Mouse (Mus musculus): Measurements from ENCODE around the gene Rassf3. TPM values are rescaled to one million over a fixed set of nuclear protein-coding genes. Genes with fewer than 3 reads are reported as not detected.

The Rassf3 gene
- polyA plus RNA-seq, 1 experiment: 15.5 TPM

GRCm38 (mm10) chr10:121374013-121374412 is 102.1 kb downstream of the Rassf3 start:
- Histone ChIP-seq H3K27ac (ENCODE audit: control insufficient read depth, insufficient read depth, low read length) (no peak overlapping the region), H3K27me3 (ENCODE audit: control insufficient read depth, insufficient read depth, low read length) (no peaks in the 10 kb centered on the region), H3K36me3 (ENCODE audit: control insufficient read depth, insufficient read depth, low read length) (peaks cover 8% of the 10 kb centered on the region), H3K4me1 (replicated peaks; ENCODE audit: control insufficient read depth, insufficient read depth, low read length) (peaks cover 3% of the 10 kb centered on the region; the same call in 1 of the 2 replicates), H3K4me3 (ENCODE audit: control insufficient read depth, insufficient read depth, low read length) (no peak overlapping the region)
- WGBS: 95% methylated on average over 12 of the region's 12 CpGs
- no peak for DNase-seq
- TF ChIP-seq POLR2A (IDR thresholded peaks at IDR 0.05; ENCODE audit: control insufficient read depth, extremely low read depth, insufficient read depth, low read length, poor library complexity): no peak
- no peak for TF ChIP-seq CTCF (IDR thresholded peaks at IDR 0.05; ENCODE audit: borderline replicate concordance, control insufficient read depth, extremely low read depth, insufficient read depth, low read length, poor library complexity)

GRCm38 (mm10) chr10:121370777-121371176 is 105.4 kb downstream of the Rassf3 start:
- DNase-seq: no peak
- Histone ChIP-seq H3K4me1 (replicated peaks; ENCODE audit: control insufficient read depth, insufficient read depth, low read length) (peaks cover 6% of the 10 kb centered on the region), H3K36me3 (ENCODE audit: control insufficient read depth, insufficient read depth, low read length) (no peaks in the 10 kb centered on the region), H3K27me3 (ENCODE audit: control insufficient read depth, insufficient read depth, low read length) (no peaks in the 10 kb centered on the region), H3K27ac (ENCODE audit: control insufficient read depth, insufficient read depth, low read length) (no peak overlapping the region), H3K4me3 (ENCODE audit: control insufficient read depth, insufficient read depth, low read length) (no peak overlapping the region)
- 98% methylated on average over 6 of the region's 6 CpGs for WGBS
- no peak for TF ChIP-seq CTCF (IDR thresholded peaks at IDR 0.05; ENCODE audit: borderline replicate concordance, control insufficient read depth, extremely low read depth, insufficient read depth, low read length, poor library complexity)
- TF ChIP-seq POLR2A (IDR thresholded peaks at IDR 0.05; ENCODE audit: control insufficient read depth, extremely low read depth, insufficient read depth, low read length, poor library complexity): no peak

GRCm38 (mm10) chr10:121368783-121369465 is 107.2 kb downstream of the Rassf3 start:
- H3K27ac ChIP-seq (ENCODE audit: control insufficient read depth, insufficient read depth, low read length): no peak overlapping the region
- TF ChIP-seq CTCF (IDR thresholded peaks at IDR 0.05; ENCODE audit: borderline replicate concordance, control insufficient read depth, extremely low read depth, insufficient read depth, low read length, poor library complexity) (no peak), POLR2A (IDR thresholded peaks at IDR 0.05; ENCODE audit: control insufficient read depth, extremely low read depth, insufficient read depth, low read length, poor library complexity) (no peak)
- H3K36me3 ChIP-seq (ENCODE audit: control insufficient read depth, insufficient read depth, low read length): no peaks in the 10 kb centered on the region
- WGBS: 76% methylated on average over 18 of the region's 18 CpGs
- no peak for DNase-seq
- peaks cover 12% of the 10 kb centered on the region for H3K4me1 ChIP-seq (replicated peaks; ENCODE audit: control insufficient read depth, insufficient read depth, low read length)
- H3K4me3 ChIP-seq (ENCODE audit: control insufficient read depth, insufficient read depth, low read length): no peak overlapping the region
- H3K27me3 ChIP-seq (ENCODE audit: control insufficient read depth, insufficient read depth, low read length): no peaks in the 10 kb centered on the region

- no peak overlapping the region for H3K27ac ChIP-seq (ENCODE audit: control insufficient read depth, insufficient read depth, low read length)
- WGBS: 95% methylated on average over 9 of the region's 9 CpGs
- H3K4me3 ChIP-seq (ENCODE audit: control insufficient read depth, insufficient read depth, low read length): no peak overlapping the region
- no peak for DNase-seq
- TF ChIP-seq CTCF (IDR thresholded peaks at IDR 0.05; ENCODE audit: borderline replicate concordance, control insufficient read depth, extremely low read depth, insufficient read depth, low read length, poor library complexity) (no peak), POLR2A (IDR thresholded peaks at IDR 0.05; ENCODE audit: control insufficient read depth, extremely low read depth, insufficient read depth, low read length, poor library complexity) (no peak)
- no peaks in the 10 kb centered on the region for H3K27me3 ChIP-seq (ENCODE audit: control insufficient read depth, insufficient read depth, low read length)
- H3K36me3 ChIP-seq (ENCODE audit: control insufficient read depth, insufficient read depth, low read length): no peaks in the 10 kb centered on the region
- peaks cover 12% of the 10 kb centered on the region for H3K4me1 ChIP-seq (replicated peaks; ENCODE audit: control insufficient read depth, insufficient read depth, low read length)
These were observed 108.4 kb downstream of the Rassf3 start for GRCm38 (mm10) chr10:121367780-121368179.

GRCm38 (mm10) chr10:121367271-121367670 is 108.9 kb downstream of the Rassf3 start:
- H3K4me1 ChIP-seq (replicated peaks; ENCODE audit: control insufficient read depth, insufficient read depth, low read length): peaks cover 12% of the 10 kb centered on the region
- TF ChIP-seq POLR2A (IDR thresholded peaks at IDR 0.05; ENCODE audit: control insufficient read depth, extremely low read depth, insufficient read depth, low read length, poor library complexity) (no peak), CTCF (IDR thresholded peaks at IDR 0.05; ENCODE audit: borderline replicate concordance, control insufficient read depth, extremely low read depth, insufficient read depth, low read length, poor library complexity) (no peak)
- H3K27ac ChIP-seq (ENCODE audit: control insufficient read depth, insufficient read depth, low read length): no peak overlapping the region
- no peaks in the 10 kb centered on the region for H3K27me3 ChIP-seq (ENCODE audit: control insufficient read depth, insufficient read depth, low read length)
- no peak for DNase-seq
- H3K4me3 ChIP-seq (ENCODE audit: control insufficient read depth, insufficient read depth, low read length): no peak overlapping the region
- WGBS: 92% methylated on average over 13 of the region's 13 CpGs
- no peaks in the 10 kb centered on the region for H3K36me3 ChIP-seq (ENCODE audit: control insufficient read depth, insufficient read depth, low read length)

GRCm38 (mm10) chr10:121365781-121366272 is 110.3 kb downstream of the Rassf3 start:
- 3% methylated on average over 9 of the region's 9 CpGs for WGBS
- Histone ChIP-seq H3K27ac (ENCODE audit: control insufficient read depth, insufficient read depth, low read length) (no peak overlapping the region), H3K4me3 (ENCODE audit: control insufficient read depth, insufficient read depth, low read length) (peak overlapping the region; percentile 77), H3K36me3 (ENCODE audit: control insufficient read depth, insufficient read depth, low read length) (no peaks in the 10 kb centered on the region), H3K4me1 (replicated peaks; ENCODE audit: control insufficient read depth, insufficient read depth, low read length) (peaks cover 12% of the 10 kb centered on the region), H3K27me3 (ENCODE audit: control insufficient read depth, insufficient read depth, low read length) (no peaks in the 10 kb centered on the region)
- DNase-seq: no peak
- TF ChIP-seq POLR2A (IDR thresholded peaks at IDR 0.05; ENCODE audit: control insufficient read depth, extremely low read depth, insufficient read depth, low read length, poor library complexity) (no peak), CTCF (IDR thresholded peaks at IDR 0.05; ENCODE audit: borderline replicate concordance, control insufficient read depth, extremely low read depth, insufficient read depth, low read length, poor library complexity) (no peak)

Data from thymus, adult 2 months (tissue).